Mouse (Mus musculus) liver, postnatal 0 days (tissue): ENCODE results near the gene Rap1a. TPM values are rescaled to one million over a fixed set of nuclear protein-coding genes. Genes with fewer than 3 reads are reported as not detected.

Source experiments
- ATAC-seq: fragments of 200-750 bp; cut with Nextera tagmentation; 2 replicates; pipeline ENCODE4 v1.8.0; 2017; ENCODE audit warnings: mild to moderate bottlenecking, moderate library complexity
- DNase-seq: peaks from one replicate; pipeline ENCODE4 v3.0.0-alpha.2; 2016
- H3K27ac ChIP-seq: fragments of 300-500 bp; sonication (generic); 2 replicates; pipeline ENCODE4 v1.5.1; 2014; ENCODE audit warnings: antibody characterized with exemption, moderate library complexity, mild to moderate bottlenecking, low read depth
- H3K27me3 ChIP-seq: fragments of 300-500 bp; sonication (generic); 2 replicates; pipeline ENCODE4 v1.6.1; 2014; ENCODE audit warnings: low read length, control low read depth, mixed read lengths; ENCODE audit not compliant: insufficient read depth
- H3K36me3 ChIP-seq: fragments of 300-500 bp; sonication (generic); replicated peaks from 2 replicates; pipeline ENCODE4 v1.6.1; 2014; ENCODE audit warnings: mild to moderate bottlenecking, control low read depth, low read length, moderate library complexity, mixed read lengths; ENCODE audit not compliant: insufficient read depth
- H3K4me1 ChIP-seq: fragments of 300-500 bp; sonication (generic); 2 replicates; pipeline ENCODE4 v1.6.1; 2014; ENCODE audit warnings: antibody characterized with exemption, mild to moderate bottlenecking, control low read depth; ENCODE audit not compliant: insufficient read depth
- H3K4me2 ChIP-seq: fragments of 300-500 bp; sonication (generic); 2 replicates; pipeline ENCODE4 v1.6.1; 2014; ENCODE audit warnings: low read depth, mild to moderate bottlenecking, low read length, moderate library complexity, mixed read lengths
- H3K4me3 ChIP-seq: fragments of 300-500 bp; sonication (generic); 2 replicates; pipeline ENCODE4 v1.5.1; 2014; ENCODE audit warnings: low read depth, low read length
- H3K9ac ChIP-seq: fragments of 300-500 bp; sonication (generic); replicated peaks from 2 replicates; pipeline ENCODE4 v1.6.1; 2014; ENCODE audit warnings: mild to moderate bottlenecking, moderate library complexity
- H3K9me3 ChIP-seq: fragments of 300-500 bp; sonication (generic); 2 replicates; pipeline ENCODE4 v1.6.1; 2016; ENCODE audit warnings: mild to moderate bottlenecking, control low read depth, low read length, mixed read lengths
- CTCF ChIP-seq: sonication (generic); IDR thresholded peaks from 2 replicates; pipeline ENCODE4 v1.5.1; 2016; ENCODE audit warnings: antibody characterized with exemption, low read depth
- EP300 ChIP-seq: IDR thresholded peaks from 2 replicates; pipeline ENCODE4 v1.6.1; 2016; ENCODE audit warnings: antibody characterized with exemption, low read depth, mild to moderate bottlenecking
- WGBS: fragments of 180-500 bp; shearing (Covaris S2); extraction: QIAGEN DNeasy Blood & Tissue Kit; methylation state at CpG from one replicate; pipeline ENCODE4 v1.1.7; 2014; ENCODE audit not compliant: insufficient replicate concordance; 5-methylcytosine and 5-hydroxymethylcytosine counted together
- polyA plus RNA-seq: library from polyadenylated mRNA; unstranded; fragments of >200 nt; fragmentation: Nextera tagmentation; extraction: Ambion mirVana; gene quantifications from 2 replicates; pipeline ENCODE4 v1.2.1, GENCODE M21; 2015

Gene Rap1a
- polyA plus RNA-seq, 1 experiment from 2014 or later: 93.3 TPM

DNA sequence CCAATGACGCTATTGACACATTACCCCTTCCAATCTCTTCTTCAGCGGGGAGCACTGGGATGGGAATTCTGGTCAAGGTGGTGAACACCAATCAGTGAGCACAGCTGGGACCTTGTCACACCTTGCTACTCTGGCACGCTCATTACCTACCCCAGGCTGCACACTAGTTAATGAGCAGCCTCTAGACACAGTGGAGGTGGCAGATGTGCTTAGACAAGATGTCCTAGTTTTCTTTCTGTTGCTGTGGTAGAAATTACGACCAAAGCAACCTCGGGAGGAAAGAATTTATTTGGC, 104.0 kb downstream of the Rap1a start:
- TF ChIP-seq CTCF (no peak), EP300 (no peak)
- H3K27me3 ChIP-seq: peaks cover 11% of the 10 kb centered on the region; the same call in 1 of the 2 replicates
- peaks cover 20% of the 10 kb centered on the region for H3K4me1 ChIP-seq
- no peak overlapping the region for H3K4me2 ChIP-seq
- H3K4me3 ChIP-seq: no peak overlapping the region
- H3K27ac ChIP-seq: no peak overlapping the region
- DNase-seq (no peak), ATAC-seq (no peak)
- no peak overlapping the region for H3K9ac ChIP-seq
- H3K36me3 ChIP-seq: no peaks in the 10 kb centered on the region
- 63% methylated on average over 5 of the region's 5 CpGs for WGBS
- H3K9me3 ChIP-seq: no peaks in the 10 kb centered on the region

- ATAC-seq: no peak
- Histone ChIP-seq H3K36me3 (no peaks in the 10 kb centered on the region), H3K27ac (no peak overlapping the region), H3K4me3 (no peak overlapping the region), H3K27me3 (peaks cover 11% of the 10 kb centered on the region; the same call in 1 of the 2 replicates), H3K9ac (no peak overlapping the region), H3K4me2 (no peak overlapping the region), H3K9me3 (no peaks in the 10 kb centered on the region), H3K4me1 (peaks cover 18% of the 10 kb centered on the region)
- WGBS: 76% methylated on average over 17 of the region's 17 CpGs
- TF ChIP-seq CTCF (no peak), EP300 (no peak)
- DNase-seq: peak; percentile 12
These were observed 104.6 kb downstream of the Rap1a start for GRCm38 (mm10) chr3:105696387-105697147.

GRCm38 (mm10) chr3:105695476-105696386, 105.4 kb downstream of the Rap1a start:
- Histone ChIP-seq H3K27me3 (peaks cover 11% of the 10 kb centered on the region; the same call in 1 of the 2 replicates), H3K4me1 (peaks cover 12% of the 10 kb centered on the region; the same call in 1 of the 2 replicates), H3K9ac (no peak overlapping the region), H3K4me3 (no peak overlapping the region), H3K36me3 (no peaks in the 10 kb centered on the region), H3K4me2 (no peak overlapping the region), H3K27ac (no peak overlapping the region), H3K9me3 (no peaks in the 10 kb centered on the region)
- DNase-seq: peak; percentile 10
- TF ChIP-seq CTCF: no peak
- no peak for TF ChIP-seq EP300
- 47% methylated on average over 20 of the region's 20 CpGs for WGBS
- ATAC-seq: no peak

DNA sequence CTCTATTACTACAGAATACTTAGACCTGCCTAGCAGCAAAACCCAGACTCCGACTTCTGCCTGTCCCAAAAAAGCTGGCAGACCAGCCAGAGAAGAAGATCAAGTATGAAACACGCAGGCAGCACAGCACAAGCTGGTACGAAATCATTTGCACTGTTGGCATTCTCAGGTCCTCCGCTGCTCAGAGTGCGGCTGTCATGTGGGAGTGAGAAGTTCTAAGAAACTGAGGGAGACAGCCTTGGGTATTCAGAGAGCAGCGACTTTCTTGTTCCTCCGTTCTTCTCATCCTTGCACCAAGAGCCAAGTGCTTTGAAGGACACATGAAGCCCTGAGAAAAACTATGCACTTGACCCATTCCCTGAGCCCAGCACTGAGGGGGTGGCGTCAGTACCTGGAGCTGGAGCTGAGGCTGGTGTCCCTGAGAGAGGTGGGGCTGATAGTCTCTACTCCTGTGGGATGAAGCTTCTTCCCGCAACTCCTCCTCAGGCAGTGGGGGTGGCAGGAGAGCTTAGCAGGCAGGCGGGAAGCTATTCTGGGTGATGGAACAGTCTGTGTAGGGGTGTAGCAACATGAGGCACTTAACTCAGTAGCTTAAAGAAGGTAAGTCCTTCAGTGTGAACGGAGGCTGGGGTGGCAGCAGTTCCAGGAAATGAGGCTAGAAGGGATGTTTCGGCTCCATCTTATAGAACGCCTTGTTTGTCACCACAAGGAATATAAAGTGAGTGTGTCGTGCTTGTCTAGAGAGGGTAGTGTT, 107.6 kb downstream of the Rap1a start:
- no peak for TF ChIP-seq CTCF
- TF ChIP-seq EP300: no peak
- ATAC-seq (no peak), DNase-seq (no peak)
- Histone ChIP-seq H3K9ac (no peak overlapping the region), H3K9me3 (no peaks in the 10 kb centered on the region), H3K27ac (no peak overlapping the region), H3K4me1 (0 out of 2 replicates have a peak, but pooled peaks cover 7% of the 10 kb centered on the region), H3K36me3 (no peaks in the 10 kb centered on the region), H3K4me2 (no peak overlapping the region), H3K27me3 (peaks cover 11% of the 10 kb centered on the region; the same call in 1 of the 2 replicates), H3K4me3 (no peak overlapping the region)
- WGBS: 65% methylated on average over 14 of the region's 14 CpGs

GRCm38 (mm10) chr3:105688536-105688935, 112.6 kb downstream of the Rap1a start:
- H3K4me1 ChIP-seq: peaks cover 14% of the 10 kb centered on the region
- 33% methylated on average over 2 of the region's 2 CpGs for WGBS
- no peak overlapping the region for H3K4me3 ChIP-seq
- peaks cover 11% of the 10 kb centered on the region for H3K36me3 ChIP-seq
- TF ChIP-seq CTCF: no peak
- no peak for TF ChIP-seq EP300
- H3K27ac ChIP-seq: no peak overlapping the region; the same call in 1 of the 2 replicates
- ATAC-seq: no peak
- peak overlapping the region; percentile 97 for H3K4me2 ChIP-seq
- DNase-seq: no peak
- no peaks in the 10 kb centered on the region for H3K9me3 ChIP-seq
- H3K27me3 ChIP-seq: 0 out of 2 replicates have a peak, but pooled peaks cover 2% of the 10 kb centered on the region
- no peak overlapping the region for H3K9ac ChIP-seq
